Mouse (Mus musculus): Measurements from ENCODE around the gene Eef2k. TPM values are rescaled to one million over a fixed set of nuclear protein-coding genes. Genes with fewer than 3 reads are reported as not detected.
"Not testable (repeated sequence)": the region's sequence is repeated elsewhere in the genome, so short reads cannot be mapped to it uniquely, and the experiment has no call there.

Gene Eef2k
- polyA plus RNA-seq, 1 experiment from 2014 or later: 76.0 TPM

GRCm38 (mm10) chr7:120902931-120903330 lies 60.3 kb downstream of the Eef2k start:
- WGBS: 73% methylated on average over 3 of the region's 3 CpGs
- H3K27ac ChIP-seq (ENCODE audit: low read length): no peak overlapping the region
- peaks cover 12% of the 10 kb centered on the region; the same call in 1 of the 2 replicates for H3K36me3 ChIP-seq (ENCODE audit: control insufficient read depth, insufficient read depth, low read length)
- H3K4me2 ChIP-seq (ENCODE audit: low read depth, low read length): no peak overlapping the region
- H3K27me3 ChIP-seq (ENCODE audit: control insufficient read depth, insufficient read depth, low read length): no peaks in the 10 kb centered on the region
- H3K4me3 ChIP-seq (replicated peaks; ENCODE audit: low read length): no peak overlapping the region
- no peak overlapping the region for H3K9ac ChIP-seq (ENCODE audit: low read length)
- H3K9me3 ChIP-seq (replicated peaks; ENCODE audit: control insufficient read depth, low read length): no peaks in the 10 kb centered on the region
- H3K4me1 ChIP-seq (ENCODE audit: control insufficient read depth, insufficient read depth, low read length): no peaks in the 10 kb centered on the region
- ATAC-seq (ENCODE audit: insufficient read depth, low FRiP score): no peak

- not testable (repeated sequence) for H3K9me3 ChIP-seq (replicated peaks; ENCODE audit: control insufficient read depth, low read length); H3K4me3 ChIP-seq (replicated peaks; ENCODE audit: low read length); H3K27me3 ChIP-seq (ENCODE audit: control insufficient read depth, insufficient read depth, low read length); H3K4me2 ChIP-seq (ENCODE audit: low read depth, low read length); ATAC-seq (ENCODE audit: insufficient read depth, low FRiP score); H3K27ac ChIP-seq (ENCODE audit: low read length); H3K9ac ChIP-seq (ENCODE audit: low read length); H3K36me3 ChIP-seq (ENCODE audit: control insufficient read depth, insufficient read depth, low read length); H3K4me1 ChIP-seq (ENCODE audit: control insufficient read depth, insufficient read depth, low read length)
- WGBS: 62% methylated on average over 3 of the region's 3 CpGs
Observed at GRCm38 (mm10) chr7:120910172-120910571, 67.5 kb downstream of the Eef2k start.

GRCm38 (mm10) chr7:120911268-120911667 lies 68.6 kb downstream of the Eef2k start:
- not testable (repeated sequence) for H3K4me1 ChIP-seq (ENCODE audit: control insufficient read depth, insufficient read depth, low read length); ATAC-seq (ENCODE audit: insufficient read depth, low FRiP score); H3K4me2 ChIP-seq (ENCODE audit: low read depth, low read length); H3K9me3 ChIP-seq (replicated peaks; ENCODE audit: control insufficient read depth, low read length); H3K9ac ChIP-seq (ENCODE audit: low read length); H3K4me3 ChIP-seq (replicated peaks; ENCODE audit: low read length); H3K27ac ChIP-seq (ENCODE audit: low read length); H3K27me3 ChIP-seq (ENCODE audit: control insufficient read depth, insufficient read depth, low read length); H3K36me3 ChIP-seq (ENCODE audit: control insufficient read depth, insufficient read depth, low read length)
- WGBS: 88% methylated on average over 6 of the region's 6 CpGs

- 48% methylated on average over 1 of the region's 1 CpGs for WGBS
- no peak for ATAC-seq (ENCODE audit: insufficient read depth, low FRiP score)
- H3K4me1 ChIP-seq (ENCODE audit: control insufficient read depth, insufficient read depth, low read length): no peaks in the 10 kb centered on the region
Observed at GRCm38 (mm10) chr7:120913332-120913731, 70.7 kb downstream of the Eef2k start.

GRCm38 (mm10) chr7:120916262-120916875 lies 73.7 kb downstream of the Eef2k start:
- Histone ChIP-seq H3K4me2 (ENCODE audit: low read depth, low read length) (peak overlapping the region; percentile 46), H3K27me3 (ENCODE audit: control insufficient read depth, insufficient read depth, low read length) (no peaks in the 10 kb centered on the region), H3K27ac (ENCODE audit: low read length) (no peak overlapping the region), H3K9me3 (replicated peaks; ENCODE audit: control insufficient read depth, low read length) (no peaks in the 10 kb centered on the region), H3K36me3 (ENCODE audit: control insufficient read depth, insufficient read depth, low read length) (no peaks in the 10 kb centered on the region), H3K4me3 (replicated peaks; ENCODE audit: low read length) (no peak overlapping the region), H3K9ac (ENCODE audit: low read length) (no peak overlapping the region), H3K4me1 (ENCODE audit: control insufficient read depth, insufficient read depth, low read length) (peaks cover 7% of the 10 kb centered on the region)
- 32% methylated on average over 11 of the region's 11 CpGs for WGBS
- ATAC-seq (ENCODE audit: insufficient read depth, low FRiP score): no peak

More at GRCm38 (mm10) chr7:120913332-120913731, 70.7 kb downstream of the Eef2k start:
- H3K9ac ChIP-seq (ENCODE audit: low read length): no peak overlapping the region
- no peaks in the 10 kb centered on the region for H3K9me3 ChIP-seq (replicated peaks; ENCODE audit: control insufficient read depth, low read length)
- H3K4me2 ChIP-seq (ENCODE audit: low read depth, low read length): no peak overlapping the region
- H3K27ac ChIP-seq (ENCODE audit: low read length): no peak overlapping the region
- H3K27me3 ChIP-seq (ENCODE audit: control insufficient read depth, insufficient read depth, low read length): no peaks in the 10 kb centered on the region
- no peak overlapping the region for H3K4me3 ChIP-seq (replicated peaks; ENCODE audit: low read length)
- H3K36me3 ChIP-seq (ENCODE audit: control insufficient read depth, insufficient read depth, low read length): no peaks in the 10 kb centered on the region

GRCm38 (mm10) chr7:120917279-120917591 lies 74.6 kb downstream of the Eef2k start:
- Histone ChIP-seq H3K4me2 (ENCODE audit: low read depth, low read length) (peak overlapping the region; percentile 46), H3K27ac (ENCODE audit: low read length) (no peak overlapping the region), H3K4me1 (ENCODE audit: control insufficient read depth, insufficient read depth, low read length) (peaks cover 7% of the 10 kb centered on the region), H3K4me3 (replicated peaks; ENCODE audit: low read length) (peak overlapping the region; percentile 92), H3K9ac (ENCODE audit: low read length) (no peak overlapping the region), H3K9me3 (replicated peaks; ENCODE audit: control insufficient read depth, low read length) (no peaks in the 10 kb centered on the region), H3K27me3 (ENCODE audit: control insufficient read depth, insufficient read depth, low read length) (no peaks in the 10 kb centered on the region), H3K36me3 (ENCODE audit: control insufficient read depth, insufficient read depth, low read length) (no peaks in the 10 kb centered on the region)
- ATAC-seq (ENCODE audit: insufficient read depth, low FRiP score): no peak
- 8% methylated on average over 12 of the region's 12 CpGs for WGBS

GRCm38 (mm10) chr7:120917592-120918461 lies 75.2 kb downstream of the Eef2k start, which contains the start of gene Polr3e:
TSS of gene Polr3e (plus strand) at chr7:120917744.
- H3K4me2 ChIP-seq (ENCODE audit: low read depth, low read length): peak within 1 kb of the TSS; percentile 73
- H3K9ac ChIP-seq (ENCODE audit: low read length): peak within 1 kb of the TSS; percentile 98
- H3K36me3 ChIP-seq (ENCODE audit: control insufficient read depth, insufficient read depth, low read length): no peaks in the 10 kb centered on the region
- peak; percentile 95 for ATAC-seq (ENCODE audit: insufficient read depth, low FRiP score)
- H3K4me1 ChIP-seq (ENCODE audit: control insufficient read depth, insufficient read depth, low read length): peaks cover 7% of the 10 kb centered on the region
- WGBS: under 1% methylated on average over 102 of the region's 102 CpGs
- H3K4me3 ChIP-seq (replicated peaks; ENCODE audit: low read length): peak within 1 kb of the TSS; percentile 92
- H3K27ac ChIP-seq (ENCODE audit: low read length): peak within 1 kb of the TSS; percentile 90
- no peaks in the 10 kb centered on the region for H3K27me3 ChIP-seq (ENCODE audit: control insufficient read depth, insufficient read depth, low read length)
- H3K9me3 ChIP-seq (replicated peaks; ENCODE audit: control insufficient read depth, low read length): no peaks in the 10 kb centered on the region

- H3K27ac ChIP-seq (ENCODE audit: low read length): peak overlapping the region; percentile 90; the same call in 1 of the 2 replicates
- WGBS: 5% methylated on average over 10 of the region's 10 CpGs
- no peaks in the 10 kb centered on the region for H3K36me3 ChIP-seq (ENCODE audit: control insufficient read depth, insufficient read depth, low read length)
- peaks cover 7% of the 10 kb centered on the region for H3K4me1 ChIP-seq (ENCODE audit: control insufficient read depth, insufficient read depth, low read length)
- H3K9ac ChIP-seq (ENCODE audit: low read length): peak overlapping the region; percentile 98
- no peaks in the 10 kb centered on the region for H3K9me3 ChIP-seq (replicated peaks; ENCODE audit: control insufficient read depth, low read length)
- peak; percentile 54 for ATAC-seq (ENCODE audit: insufficient read depth, low FRiP score)
- H3K4me2 ChIP-seq (ENCODE audit: low read depth, low read length): peak overlapping the region; percentile 73
- peak overlapping the region; percentile 92 for H3K4me3 ChIP-seq (replicated peaks; ENCODE audit: low read length)
- H3K27me3 ChIP-seq (ENCODE audit: control insufficient read depth, insufficient read depth, low read length): no peaks in the 10 kb centered on the region
Observed at GRCm38 (mm10) chr7:120918526-120918962, 75.9 kb downstream of the Eef2k start.

- Histone ChIP-seq H3K36me3 (ENCODE audit: control insufficient read depth, insufficient read depth, low read length) (peaks cover 45% of the 10 kb centered on the region; the same call in 1 of the 2 replicates), H3K9me3 (replicated peaks; ENCODE audit: control insufficient read depth, low read length) (no peaks in the 10 kb centered on the region), H3K27ac (ENCODE audit: low read length) (no peak overlapping the region), H3K27me3 (ENCODE audit: control insufficient read depth, insufficient read depth, low read length) (no peaks in the 10 kb centered on the region), H3K9ac (ENCODE audit: low read length) (no peak overlapping the region), H3K4me2 (ENCODE audit: low read depth, low read length) (no peak overlapping the region), H3K4me1 (ENCODE audit: control insufficient read depth, insufficient read depth, low read length) (no peaks in the 10 kb centered on the region), H3K4me3 (replicated peaks; ENCODE audit: low read length) (no peak overlapping the region)
- 83% methylated on average over 7 of the region's 7 CpGs for WGBS
- ATAC-seq (ENCODE audit: insufficient read depth, low FRiP score): no peak
Observed at GRCm38 (mm10) chr7:120933110-120933509, 90.5 kb downstream of the Eef2k start.

Measured in stomach, embryonic 16.5 days (tissue).